Mouse (Mus musculus): ENCODE measurements at regions not wholly inside any gene's neighbourhood (a gene's known extent, or its start where the extent isn't known, plus 50 kb on each side); places are given as distances from the start of the nearest gene placed in this dataset.
"Not testable (repeated sequence)": the region's sequence is repeated elsewhere in the genome, so short reads cannot be mapped to it uniquely, and the experiment has no call there.

- no peak for DNase-seq (ENCODE audit: low spot score in 2 of 2)
Measured at GRCm38 (mm10) chr15:90291848-90292247, 67.7 kb downstream of the Alg10b start.

- DNase-seq (ENCODE audit: low spot score in 2 of 2): no peak
Measured at GRCm38 (mm10) chr15:90294353-90294922, 70.3 kb downstream of the Alg10b start.

GRCm38 (mm10) chr15:90298566-90298965 is 74.5 kb downstream of the Alg10b start:
- no peak for DNase-seq (ENCODE audit: low spot score in 2 of 2)

- DNase-seq (ENCODE audit: low spot score in 2 of 2): no peak
Measured at GRCm38 (mm10) chr15:90303393-90303792, 79.3 kb downstream of the Alg10b start.

- no peak for DNase-seq (ENCODE audit: low spot score in 2 of 2)
Measured at GRCm38 (mm10) chr15:90305051-90305450, 80.9 kb downstream of the Alg10b start.

GRCm38 (mm10) chr15:90306866-90307265 is 82.8 kb downstream of the Alg10b start:
- DNase-seq (ENCODE audit: low spot score in 2 of 2): no peak

- DNase-seq (ENCODE audit: low spot score in 2 of 2): not testable (repeated sequence)
Measured at GRCm38 (mm10) chr15:90308433-90308832, 84.3 kb downstream of the Alg10b start.

GRCm38 (mm10) chr15:90308869-90309268 is 84.8 kb downstream of the Alg10b start:
- DNase-seq (ENCODE audit: low spot score in 2 of 2): no peak

- DNase-seq (ENCODE audit: low spot score in 2 of 2): no peak
Measured at GRCm38 (mm10) chr15:90309664-90310063, 85.6 kb downstream of the Alg10b start.

GRCm38 (mm10) chr15:90321774-90322173 is 97.7 kb downstream of the Alg10b start:
- DNase-seq (ENCODE audit: low spot score in 2 of 2): no peak

GRCm38 (mm10) chr15:90333275-90333674 is 109.2 kb downstream of the Alg10b start:
- DNase-seq (ENCODE audit: low spot score in 2 of 2): no peak

GRCm38 (mm10) chr15:90333766-90334165 is 109.7 kb downstream of the Alg10b start:
- no peak for DNase-seq (ENCODE audit: low spot score in 2 of 2)

- DNase-seq (ENCODE audit: low spot score in 2 of 2): no peak
Measured at GRCm38 (mm10) chr15:90334406-90334805, 110.3 kb downstream of the Alg10b start.

- DNase-seq (ENCODE audit: low spot score in 2 of 2): no peak
Measured at GRCm38 (mm10) chr15:90335506-90335905, 111.4 kb downstream of the Alg10b start.

- no peak for DNase-seq (ENCODE audit: low spot score in 2 of 2)
Measured at GRCm38 (mm10) chr15:90340089-90340488, 116.0 kb downstream of the Alg10b start.

- DNase-seq (ENCODE audit: low spot score in 2 of 2): no peak
Measured at GRCm38 (mm10) chr15:90341261-90341660, 117.2 kb downstream of the Alg10b start.

- no peak for DNase-seq (ENCODE audit: low spot score in 2 of 2)
Measured at GRCm38 (mm10) chr15:90343771-90344170, 119.7 kb downstream of the Alg10b start.

GRCm38 (mm10) chr15:90344956-90345355 is 120.8 kb downstream of the Alg10b start:
- no peak for DNase-seq (ENCODE audit: low spot score in 2 of 2)

- no peak for DNase-seq (ENCODE audit: low spot score in 2 of 2)
Measured at GRCm38 (mm10) chr15:90346162-90346561, 122.1 kb downstream of the Alg10b start.

GRCm38 (mm10) chr15:90346757-90347156 is 122.6 kb downstream of the Alg10b start:
- DNase-seq (ENCODE audit: low spot score in 2 of 2): no peak

GRCm38 (mm10) chr15:90351898-90352297 is 127.8 kb downstream of the Alg10b start:
- no peak for DNase-seq (ENCODE audit: low spot score in 2 of 2)

- no peak for DNase-seq (ENCODE audit: low spot score in 2 of 2)
Measured at GRCm38 (mm10) chr15:90365656-90366055, 141.5 kb downstream of the Alg10b start.

GRCm38 (mm10) chr15:90377959-90378358 is 153.8 kb downstream of the Alg10b start:
- no peak for DNase-seq (ENCODE audit: low spot score in 2 of 2)

- no peak for DNase-seq (ENCODE audit: low spot score in 2 of 2)
Measured at GRCm38 (mm10) chr15:90396961-90397360, 172.8 kb downstream of the Alg10b start.

All from spleen, postnatal 10 days (tissue).